Mouse (Mus musculus) brown adipose tissue, adult 24 weeks (tissue): ENCODE results near the gene Tff2. TPM values are rescaled to one million over a fixed set of nuclear protein-coding genes. Genes with fewer than 3 reads are reported as not detected.

Source experiments
- H3K27ac ChIP-seq: fragments of 200-500 bp; replicated peaks from 2 replicates; pipeline ENCODE4 v1.5.1; 2012; ENCODE audit warnings: low read depth, mild to moderate bottlenecking, low read length
- H3K4me1 ChIP-seq: fragments of 200-500 bp; 2 replicates; pipeline ENCODE4 v1.6.1; 2012; ENCODE audit warnings: low read length, mixed read lengths; ENCODE audit not compliant: control insufficient read depth, insufficient read depth, insufficient read length
- H3K4me3 ChIP-seq: fragments of 200-500 bp; 2 replicates; pipeline ENCODE4 v1.5.1; 2012; ENCODE audit warnings: low read depth, mild to moderate bottlenecking, low read length, moderate library complexity; ENCODE audit not compliant: insufficient read depth
- polyA plus RNA-seq: library from polyadenylated mRNA; stranded (reverse); fragments of >200 nt; gene quantifications from 2 replicates; pipeline ENCODE4 v1.2.4, GENCODE M21; 2012; ENCODE audit not compliant: missing spikeins, insufficient read depth, insufficient read length

Tff2 gene
- polyA plus RNA-seq, 1 experiment = not detected

DNA sequence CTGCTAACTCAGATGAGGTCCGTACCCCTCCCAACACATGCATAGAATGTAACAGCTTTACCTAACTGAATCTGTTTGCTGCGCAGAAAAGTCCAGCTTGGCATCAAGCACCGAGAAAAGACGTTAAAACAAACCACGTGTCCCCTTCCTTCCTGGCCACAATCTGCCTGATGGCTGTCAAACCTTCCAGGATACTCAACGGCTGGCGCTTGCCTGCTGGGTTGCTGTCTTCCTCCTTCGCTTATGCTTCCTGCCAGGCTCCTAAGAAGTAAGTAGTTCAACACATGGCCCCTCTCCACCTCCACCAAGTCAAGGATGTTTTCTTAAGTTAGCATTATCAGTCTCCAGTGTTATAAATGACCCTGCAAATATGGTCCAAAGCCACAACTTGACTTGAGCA is 9.7 kb upstream of the Tff2 start:
- Histone ChIP-seq H3K4me3 (no peak overlapping the region), H3K4me1 (no peaks in the 10 kb centered on the region), H3K27ac (no peak overlapping the region)

DNA sequence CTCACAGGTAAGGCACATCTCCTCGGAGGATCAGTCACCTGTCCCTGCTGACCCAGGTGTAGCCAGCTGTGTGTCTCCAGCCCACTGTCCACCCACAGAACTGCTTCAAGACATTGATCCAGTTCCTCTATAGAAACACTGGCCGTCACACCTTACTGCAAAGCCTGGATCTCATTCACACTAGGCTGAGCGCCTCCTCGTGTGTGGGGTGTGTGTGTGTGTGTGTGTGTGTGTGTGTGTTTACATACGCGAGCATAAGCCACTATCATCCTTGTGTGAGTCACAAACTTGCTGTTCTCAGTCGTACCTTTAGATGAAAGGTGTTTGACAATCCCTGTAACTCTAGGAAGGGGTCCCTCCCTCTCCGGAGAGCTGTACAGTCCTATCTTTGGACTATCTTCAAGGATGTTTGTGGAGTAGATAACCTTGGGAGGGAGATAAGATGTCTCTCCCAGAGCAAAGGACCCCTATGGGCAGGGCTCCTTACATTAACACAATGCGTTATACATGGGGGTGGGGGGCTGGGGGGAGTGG is 9.0 kb upstream of the Tff2 start:
- Histone ChIP-seq H3K27ac (no peak overlapping the region), H3K4me3 (no peak overlapping the region), H3K4me1 (no peaks in the 10 kb centered on the region)

DNA sequence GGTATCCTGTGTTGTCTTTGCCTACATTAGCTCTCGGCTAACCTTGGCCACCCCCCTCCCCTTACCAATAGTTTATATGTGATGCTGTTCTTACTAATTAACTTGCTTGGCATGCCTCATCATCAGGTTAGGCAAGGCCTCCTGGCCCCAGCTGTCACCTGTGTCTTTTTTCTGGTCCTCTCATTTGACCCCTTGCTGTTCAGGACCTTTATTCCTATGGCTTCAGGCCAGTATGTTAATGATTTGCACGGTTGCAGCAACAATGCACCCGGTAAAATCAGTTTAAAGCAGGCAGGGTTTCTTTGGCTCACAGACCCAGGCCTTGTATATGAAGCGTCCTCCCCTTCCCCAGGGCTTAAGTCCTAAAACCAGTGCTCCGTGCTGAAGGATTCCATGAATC is 8.4 kb upstream of the Tff2 start:
- Histone ChIP-seq H3K4me1 (no peaks in the 10 kb centered on the region), H3K27ac (no peak overlapping the region), H3K4me3 (no peak overlapping the region)

DNA sequence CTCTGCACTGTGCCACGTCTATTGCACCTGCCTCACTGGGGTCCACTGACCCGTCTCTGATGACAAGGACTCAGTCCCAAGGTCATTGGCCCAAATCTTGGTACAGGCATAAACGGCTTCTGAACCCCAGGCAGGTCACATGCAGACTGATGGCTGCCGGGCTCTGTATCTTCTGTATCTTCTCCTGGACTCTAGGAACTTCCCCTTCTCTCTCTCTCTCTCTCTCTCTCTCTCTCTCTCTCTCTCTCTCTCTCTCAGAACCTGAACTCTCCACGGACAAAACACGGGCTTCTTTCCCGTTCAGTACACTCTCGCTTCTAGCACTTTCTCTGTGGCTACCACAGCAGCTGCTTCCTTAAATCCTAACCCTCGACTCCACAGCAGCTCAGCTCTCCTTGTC is 1.9 kb upstream of the Tff2 start:
- Histone ChIP-seq H3K27ac (no peak overlapping the region), H3K4me3 (no peak overlapping the region), H3K4me1 (no peaks in the 10 kb centered on the region)

DNA sequence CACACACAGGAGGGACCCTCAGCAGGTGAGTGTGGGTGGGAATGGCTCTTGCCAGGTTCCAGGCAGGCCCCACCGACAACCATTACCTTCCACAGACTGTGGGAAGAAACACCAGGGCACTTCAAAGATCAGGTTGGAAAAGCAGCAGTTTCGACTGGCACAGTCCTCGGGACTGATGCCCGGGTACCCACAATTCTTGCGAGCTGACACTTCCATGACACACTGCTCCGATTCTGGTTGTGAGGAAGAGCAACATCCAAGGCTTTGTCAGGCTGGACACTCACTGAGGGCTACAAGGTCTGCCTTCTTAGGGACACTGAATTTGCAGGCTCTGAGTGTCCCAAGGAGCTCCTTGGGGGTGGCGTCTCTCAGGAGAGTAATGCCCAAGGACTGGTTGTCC is 2.0 kb downstream of the Tff2 start:
- H3K27ac ChIP-seq = no peak overlapping the region
- H3K4me1 ChIP-seq = no peaks in the 10 kb centered on the region
- H3K4me3 ChIP-seq = no peak overlapping the region

DNA sequence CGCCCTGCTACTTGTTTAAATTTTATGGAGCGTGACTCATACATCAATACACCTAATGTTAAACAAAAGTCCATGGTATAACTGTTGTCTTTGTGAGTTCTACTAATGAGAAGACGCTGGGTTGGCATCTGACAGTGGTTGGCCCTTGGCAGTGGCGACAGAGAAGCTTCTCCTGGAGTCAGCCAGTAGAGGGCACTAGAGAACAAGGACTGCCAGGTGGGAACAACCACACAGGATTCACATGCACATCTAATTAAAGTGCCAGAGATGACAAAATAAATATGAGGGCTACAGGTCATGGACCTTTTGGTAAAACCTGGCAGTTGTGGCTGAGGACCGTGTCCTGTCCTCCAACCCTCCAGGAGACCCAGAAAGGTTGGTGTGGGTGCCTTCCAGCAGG is 5.7 kb downstream of the Tff2 start:
- Histone ChIP-seq H3K4me1 (no peaks in the 10 kb centered on the region), H3K4me3 (no peak overlapping the region), H3K27ac (no peak overlapping the region)

DNA sequence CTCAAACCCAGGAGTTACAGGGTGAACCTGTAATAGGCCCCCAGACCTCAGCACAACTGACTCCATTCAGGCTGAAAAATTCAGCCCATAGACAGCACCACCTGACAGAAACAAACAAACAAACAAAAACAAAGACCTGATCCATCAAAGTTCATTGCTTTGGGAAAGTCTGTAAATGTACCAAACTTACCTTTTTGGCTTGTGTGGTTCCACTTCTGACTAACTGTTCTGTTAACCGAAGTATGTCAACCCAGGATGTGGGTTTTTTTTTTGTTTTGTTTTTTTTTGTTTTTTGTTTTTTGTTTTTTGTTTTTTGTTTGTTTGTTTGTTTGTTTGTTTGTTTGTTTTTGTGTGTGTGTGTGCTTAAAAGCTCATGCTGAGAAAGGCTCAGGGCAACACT is 7.3 kb downstream of the Tff2 start:
- Histone ChIP-seq H3K27ac (no peak overlapping the region), H3K4me3 (no peak overlapping the region), H3K4me1 (no peaks in the 10 kb centered on the region)

DNA sequence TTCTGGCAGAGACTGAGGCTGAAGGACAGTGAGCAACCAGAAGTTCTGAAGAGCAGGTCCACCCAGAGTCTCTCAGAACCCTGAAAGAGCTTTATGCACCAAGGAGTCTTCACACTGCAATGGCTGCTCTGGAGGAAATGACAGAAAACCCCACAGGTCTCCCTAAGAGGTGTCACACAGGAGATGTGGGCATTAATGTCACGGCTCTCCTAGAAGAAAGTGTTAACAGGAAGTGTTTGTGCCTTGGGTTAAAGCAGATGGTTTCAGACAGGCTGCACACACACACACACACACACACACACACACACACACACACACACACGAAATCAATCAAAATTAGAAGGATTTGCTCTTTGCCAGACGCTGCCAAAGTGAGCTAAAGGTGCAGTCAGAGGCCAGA is 7.8 kb downstream of the Tff2 start:
- no peaks in the 10 kb centered on the region for H3K4me1 ChIP-seq

DNA sequence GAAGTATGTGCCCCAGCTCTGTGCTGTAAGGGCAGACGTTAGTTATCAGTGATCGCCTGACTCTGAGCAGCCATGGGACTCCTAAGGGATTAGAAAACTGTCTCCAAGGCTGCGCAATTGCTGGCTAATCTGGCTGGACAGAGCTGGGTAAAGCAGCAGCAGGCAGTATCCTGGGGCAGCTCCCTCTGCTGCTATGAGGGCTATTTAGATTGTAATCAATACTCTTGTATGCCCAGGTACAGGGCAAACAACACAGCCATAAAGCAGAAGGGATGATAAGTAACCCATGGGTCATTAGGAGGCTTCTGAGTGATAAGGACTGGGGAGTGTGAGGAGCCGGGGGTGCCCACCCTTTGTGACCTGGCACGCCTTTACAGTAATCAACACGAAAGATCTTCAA is 9.2 kb downstream of the Tff2 start:
- no peaks in the 10 kb centered on the region for H3K4me1 ChIP-seq
- no peak overlapping the region for H3K4me3 ChIP-seq
- no peak overlapping the region for H3K27ac ChIP-seq

More for the DNA sequence above, 7.8 kb downstream of the Tff2 start:
- H3K4me3 ChIP-seq = no peak overlapping the region
- no peak overlapping the region for H3K27ac ChIP-seq

DNA sequence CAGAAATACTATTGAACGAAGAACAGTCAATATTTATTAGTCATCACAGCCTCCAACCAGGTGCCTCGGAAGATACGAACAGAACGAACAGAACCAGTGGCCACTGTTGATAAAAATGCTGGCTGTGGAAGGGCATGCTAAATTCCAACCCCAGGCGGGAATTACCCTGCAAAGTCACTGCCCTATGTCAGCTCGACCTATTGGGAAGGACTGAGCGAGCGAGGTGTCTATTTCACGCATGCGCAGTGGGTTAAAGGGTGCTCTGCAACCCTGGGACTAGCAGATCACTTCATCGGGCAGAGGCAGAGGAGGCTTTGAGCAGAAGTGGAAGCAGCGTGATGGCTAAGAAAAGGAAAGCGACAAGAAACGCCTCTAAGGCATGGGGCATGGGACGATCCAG is 10.3 kb downstream of the Tff2 start:
- H3K4me3 ChIP-seq = no peak overlapping the region
- no peaks in the 10 kb centered on the region for H3K4me1 ChIP-seq
- H3K27ac ChIP-seq = no peak overlapping the region

DNA sequence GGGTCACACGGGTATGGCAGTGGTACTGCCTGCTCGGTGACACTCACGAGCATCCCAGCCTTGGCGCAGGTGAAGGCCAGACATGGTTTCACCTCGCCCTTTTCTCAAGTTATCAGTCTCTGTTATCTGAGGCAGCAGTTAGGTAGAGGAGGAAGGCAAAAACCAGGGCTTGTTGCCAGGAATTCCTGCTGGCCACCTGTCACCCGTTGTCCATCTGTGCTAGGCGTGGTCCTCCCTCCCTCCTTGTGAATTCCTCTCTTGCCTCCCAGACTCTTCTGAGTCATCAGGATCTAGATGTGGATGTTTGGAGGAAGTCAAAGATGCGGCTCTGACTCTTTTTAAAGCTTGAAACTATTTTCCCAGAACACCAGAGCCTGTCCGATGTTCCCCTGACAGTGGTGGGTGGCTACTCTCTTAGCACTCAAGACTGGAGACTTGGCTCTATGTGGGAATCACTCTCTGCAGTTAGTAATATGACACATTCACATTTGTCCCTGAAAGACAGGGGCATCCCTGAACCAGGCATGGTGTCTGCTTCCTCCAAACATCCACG is 12.7 kb downstream of the Tff2 start:
- Histone ChIP-seq H3K4me1 (no peaks in the 10 kb centered on the region), H3K27ac (no peak overlapping the region), H3K4me3 (no peak overlapping the region)

DNA sequence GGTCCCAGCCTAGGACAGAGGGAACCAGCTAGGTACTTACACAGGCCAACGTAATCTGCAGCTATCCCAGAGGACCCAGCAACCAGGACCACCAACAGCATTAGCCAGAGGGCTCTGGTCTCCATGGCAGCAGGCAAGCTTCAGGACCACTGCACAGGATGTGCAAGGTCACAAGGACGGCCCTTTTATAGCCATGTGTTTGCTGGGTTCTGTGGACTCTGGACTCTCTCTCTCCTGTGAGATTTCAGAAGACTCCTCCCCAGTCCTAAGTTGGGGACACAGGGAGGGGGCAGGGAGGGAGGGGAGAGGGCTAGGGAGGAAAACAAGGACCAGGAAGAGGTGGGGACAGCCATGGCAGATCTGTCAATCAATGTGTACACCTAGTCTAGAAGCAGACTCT is 14.6 kb downstream of the Tff2 start, which contains the start of gene Tff3:
Gene Tff3, minus strand, starts transcription at position 195 of the 400 bp plus-strand sequence.
- no peak within 1 kb of the TSS for H3K4me3 ChIP-seq
- no peak within 1 kb of the TSS for H3K27ac ChIP-seq
- no peaks in the 10 kb centered on the region for H3K4me1 ChIP-seq

DNA sequence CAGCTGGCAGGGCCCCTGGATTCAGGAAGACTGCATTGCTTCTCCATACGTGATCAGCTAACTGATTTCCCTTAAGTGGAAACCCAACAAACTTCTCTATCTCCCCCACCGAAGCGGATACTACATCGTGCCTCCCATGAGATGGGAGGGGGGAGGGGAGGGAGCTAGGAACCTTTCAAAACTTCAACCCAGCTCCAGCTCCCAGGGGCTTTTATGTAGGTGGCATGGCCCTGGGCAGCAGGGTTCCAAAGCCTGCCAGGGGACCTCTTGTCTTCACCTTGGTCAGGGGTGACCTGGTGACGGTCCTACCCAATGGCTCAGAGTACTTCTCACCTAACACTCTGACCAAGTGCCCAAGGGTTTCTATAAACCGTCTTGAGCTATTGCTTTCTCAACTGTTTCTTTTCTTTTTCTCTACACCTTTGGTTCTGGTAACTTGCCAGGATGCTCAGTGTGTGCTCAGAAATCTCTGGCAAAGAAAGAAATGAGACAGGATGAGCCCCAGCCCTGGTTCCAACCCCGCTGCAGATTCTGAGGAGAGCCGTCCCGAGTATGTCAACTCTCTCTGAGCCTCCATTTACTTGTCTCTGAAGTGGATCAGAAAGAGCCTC is 15.3 kb downstream of the Tff2 start:
- Histone ChIP-seq H3K4me1 (no peaks in the 10 kb centered on the region), H3K27ac (no peak overlapping the region), H3K4me3 (no peak overlapping the region)

DNA sequence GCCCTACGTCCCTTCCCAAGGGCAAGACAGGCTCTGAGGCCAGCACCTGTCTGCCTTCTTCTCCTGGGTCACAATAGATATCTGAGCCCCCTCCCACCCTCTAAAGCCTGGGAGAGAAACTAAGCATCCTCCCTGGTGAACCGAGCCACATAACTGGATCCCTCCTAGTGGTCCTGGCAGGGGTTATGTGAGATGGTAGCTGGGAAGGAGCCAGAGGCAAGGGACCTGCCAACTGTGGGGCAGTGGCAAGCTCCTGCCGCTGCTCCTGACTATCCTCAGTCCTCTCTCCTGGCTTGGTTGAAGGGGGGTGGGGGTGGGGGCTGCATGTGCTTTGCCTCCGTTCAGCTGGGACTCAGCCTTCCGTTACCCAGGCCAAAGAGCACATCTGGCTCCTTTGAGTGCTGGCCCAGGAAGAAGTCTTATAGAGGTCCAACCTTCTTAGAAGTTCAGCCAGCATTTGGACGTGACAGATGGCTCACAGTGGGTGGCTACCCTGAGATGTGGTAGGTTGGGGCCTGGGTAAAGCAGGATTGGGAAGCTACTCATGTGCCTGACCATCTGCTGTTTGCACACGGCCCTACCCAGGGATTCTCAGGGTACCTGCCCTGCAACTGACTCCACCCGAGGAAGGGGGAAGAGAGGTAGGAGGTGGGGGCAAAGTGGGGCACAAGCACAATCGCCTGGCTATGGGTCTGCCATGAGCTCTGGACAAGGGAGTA is 18.4 kb downstream of the Tff2 start:
- Histone ChIP-seq H3K4me3 (no peak overlapping the region), H3K27ac (no peak overlapping the region), H3K4me1 (no peaks in the 10 kb centered on the region)

DNA sequence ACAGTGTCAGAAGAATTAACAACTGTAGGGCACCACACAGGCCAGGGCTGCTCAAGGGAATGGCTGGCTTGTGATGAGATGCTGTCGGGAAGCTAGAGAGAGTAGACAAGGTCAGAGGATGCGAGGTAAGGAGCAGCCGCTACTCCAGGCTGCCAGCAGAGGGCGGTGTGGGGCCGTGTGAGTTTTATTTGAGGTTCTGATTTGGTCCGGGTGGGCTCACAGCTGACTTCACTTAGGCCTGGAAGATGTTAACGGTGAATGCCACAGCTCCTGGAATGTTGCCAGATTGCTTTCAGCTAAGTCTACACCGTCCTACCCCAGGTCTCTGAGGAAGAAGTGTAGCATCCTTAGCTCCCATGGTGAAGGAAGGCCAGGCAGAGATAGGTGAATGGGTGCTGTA is 22.1 kb downstream of the Tff2 start:
- Histone ChIP-seq H3K4me3 (no peak overlapping the region), H3K27ac (no peak overlapping the region), H3K4me1 (no peaks in the 10 kb centered on the region)

DNA sequence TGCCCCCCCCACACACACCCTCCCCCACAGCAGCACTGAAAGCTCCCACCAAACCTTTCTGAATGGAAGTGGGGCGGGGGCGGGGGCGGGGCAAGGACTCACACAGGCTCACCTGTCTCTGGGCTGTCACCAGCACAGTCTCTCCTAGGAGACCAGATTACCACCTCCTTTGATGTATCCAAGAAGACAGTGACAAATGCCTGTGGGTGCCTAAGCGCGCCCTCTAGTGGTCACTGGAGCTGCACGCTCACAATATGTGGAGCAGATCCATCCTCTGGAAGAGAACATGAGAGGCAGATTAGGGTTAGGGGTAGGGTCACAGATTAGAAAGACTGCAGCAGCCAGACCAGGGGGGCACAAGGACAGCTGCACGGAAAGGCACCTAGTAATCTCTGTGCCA is 24.7 kb downstream of the Tff2 start:
- no peak overlapping the region for H3K4me3 ChIP-seq
- no peak overlapping the region for H3K27ac ChIP-seq
- no peaks in the 10 kb centered on the region for H3K4me1 ChIP-seq
